ENCODE assay signal across 8 mouse cellular contexts in the genomic region with DNA sequence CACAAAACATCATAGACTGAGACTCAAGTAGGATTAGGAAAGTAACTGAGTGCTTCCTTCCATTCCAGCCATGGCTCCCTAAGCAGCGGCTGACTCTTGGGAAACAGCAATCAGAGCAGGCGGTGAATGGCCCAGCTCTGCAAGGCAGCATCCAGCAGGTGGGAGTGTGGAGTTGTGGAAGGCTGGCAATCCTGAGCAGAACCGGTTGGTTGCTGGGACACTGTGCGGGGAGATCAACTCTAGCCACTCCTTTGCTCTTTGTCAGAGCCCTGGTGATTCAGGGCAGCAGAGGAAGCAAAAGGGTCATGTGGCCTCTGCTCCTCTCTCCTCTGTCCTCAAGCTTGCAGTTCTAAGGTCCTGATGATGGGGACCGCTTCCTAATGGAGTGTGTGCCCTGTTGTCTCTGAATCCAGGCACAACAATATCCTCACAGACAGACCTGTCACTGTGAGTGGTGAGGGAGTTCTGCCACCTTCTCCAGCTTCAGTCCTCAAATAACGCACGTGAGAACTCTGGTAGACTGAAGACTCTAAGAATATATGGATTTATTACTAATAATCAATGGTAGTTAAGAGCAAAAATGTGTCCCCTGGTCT. TPM values are rescaled to one million over a fixed set of nuclear protein-coding genes. Genes with fewer than 3 reads are reported as not detected.
DNase-seq lines count a peak whose midpoint lies in the region; ATAC-seq and TF ChIP-seq lines count a peak whose summit lies in the region.

No protein-coding gene starts in this region.

- no peaks in the 10 kb centered on the region for H3K9me3 ChIP-seq in CH12.LX (replicated peaks; ENCODE audit: low read length)
- H3K9me3 ChIP-seq in forebrain, embryonic 12.5 days: no peaks in the 10 kb centered on the region
- no peaks in the 10 kb centered on the region for H3K9me3 ChIP-seq in heart, postnatal 0 days (replicated peaks; ENCODE audit: control insufficient read depth, low read length)
- H3K9me3 ChIP-seq in liver, embryonic 16.5 days (replicated peaks; ENCODE audit: control insufficient read depth, low read length): no peaks in the 10 kb centered on the region

- no peak for TF ChIP-seq POLR2A in CH12.LX (IDR thresholded peaks at IDR 0.05; ENCODE audit: low read depth, low read length)
- no peak for TF ChIP-seq POLR2A in olfactory bulb, adult 2 months (IDR thresholded peaks at IDR 0.05; ENCODE audit: insufficient read depth, low read depth, low read length)

- TF ChIP-seq CTCF in CH12.LX (conservative IDR thresholded peaks at IDR 0.05 in 1 of 2, IDR thresholded peaks at IDR 0.05 in 1 of 2; ENCODE audit: low read depth in 2 of 2, low read length in 2 of 2): peak in 1 of 2 experiments; percentile 56; a peak in 2 of 4 replicates
- peak; percentile 97 for TF ChIP-seq CTCF in heart, postnatal 0 days (IDR thresholded peaks at IDR 0.05; ENCODE audit: low read depth)
- TF ChIP-seq CTCF in olfactory bulb, adult 2 months (IDR thresholded peaks at IDR 0.05; ENCODE audit: insufficient read depth, low read depth, low read length): peak; percentile 66

- H3K4me3 ChIP-seq in CH12.LX (replicated peaks in 1 of 3; ENCODE audit: low read depth in 2 of 3, low read length in 2 of 3, poor library complexity in 1 of 3): no peak overlapping the region
- H3K4me3 ChIP-seq in forebrain, embryonic 12.5 days (replicated peaks): no peak overlapping the region
- no peak overlapping the region for H3K4me3 ChIP-seq in heart, postnatal 0 days (ENCODE audit: low read depth, low read length)
- H3K4me3 ChIP-seq in liver, embryonic 16.5 days (ENCODE audit: low read depth, low read length): no peak overlapping the region
- no peak overlapping the region for H3K4me3 ChIP-seq in olfactory bulb, adult 2 months (ENCODE audit: insufficient read depth, low read depth, low read length)

- TF ChIP-seq RAD21 in CH12.LX (IDR thresholded peaks at IDR 0.05; ENCODE audit: low read depth, low read length): peak; percentile 48

- H3K79me2 ChIP-seq in CH12.LX (replicated peaks; ENCODE audit: control insufficient read depth, extremely low read depth, insufficient read depth, poor library complexity, severe bottlenecking): no peaks in the 10 kb centered on the region

- H3K4me2 ChIP-seq in CH12.LX (ENCODE audit: insufficient read depth, low read depth, poor library complexity, severe bottlenecking): no peak overlapping the region
- no peak overlapping the region for H3K4me2 ChIP-seq in forebrain, embryonic 12.5 days
- H3K4me2 ChIP-seq in heart, postnatal 0 days (ENCODE audit: low read depth, low read length): no peak overlapping the region
- no peak overlapping the region for H3K4me2 ChIP-seq in liver, embryonic 16.5 days (ENCODE audit: low read depth, low read length)

- dilution Hi-C loops in CH12.LX (cut with MboI; ENCODE audit: extremely low pct_ligation_motif_present, extremely low pct_unique_long_range_greater_than_20kb, low sequenced_read_pairs): no loop called here

- in situ Hi-C loops in CH12.LX (cut with MboI; ENCODE audit: low pct_ligation_motif_present, low pct_unique_long_range_greater_than_20kb, low sequenced_read_pairs): no loop called here

- H3K27ac ChIP-seq in CH12.LX (ENCODE audit: insufficient read depth, low read depth): no peak overlapping the region
- H3K27ac ChIP-seq in forebrain, embryonic 12.5 days: no peak overlapping the region
- no peak overlapping the region for H3K27ac ChIP-seq in heart, postnatal 0 days (ENCODE audit: low read depth)
- no peak overlapping the region for H3K27ac ChIP-seq in liver, embryonic 16.5 days (ENCODE audit: low read length)
- 0 out of 2 replicates have a peak overlapping the region, but pooled peaks have one; percentile 32 for H3K27ac ChIP-seq in olfactory bulb, adult 2 months (ENCODE audit: insufficient read depth, low read depth, low read length)

- H3K9ac ChIP-seq in CH12.LX (ENCODE audit: insufficient read depth, low read depth): no peak overlapping the region
- no peak overlapping the region for H3K9ac ChIP-seq in forebrain, embryonic 12.5 days
- H3K9ac ChIP-seq in heart, postnatal 0 days (replicated peaks; ENCODE audit: low read depth, low read length): no peak overlapping the region
- no peak overlapping the region for H3K9ac ChIP-seq in liver, embryonic 16.5 days (ENCODE audit: low read depth, low read length)

- no peaks in the 10 kb centered on the region for H3K27me3 ChIP-seq in CH12.LX (replicated peaks)
- no peaks in the 10 kb centered on the region for H3K27me3 ChIP-seq in forebrain, embryonic 12.5 days
- H3K27me3 ChIP-seq in heart, postnatal 0 days (ENCODE audit: control insufficient read depth, insufficient read depth, low read length): no peaks in the 10 kb centered on the region
- no peaks in the 10 kb centered on the region for H3K27me3 ChIP-seq in liver, embryonic 16.5 days (ENCODE audit: control insufficient read depth, insufficient read depth, low read depth, low read length)

- H3K36me3 ChIP-seq in CH12.LX (replicated peaks in 1 of 2; ENCODE audit: control insufficient read depth in 1 of 2, insufficient read depth in 1 of 2, low read length in 1 of 2): no peaks in the 10 kb centered on the region
- no peaks in the 10 kb centered on the region for H3K36me3 ChIP-seq in forebrain, embryonic 12.5 days (replicated peaks)
- no peaks in the 10 kb centered on the region for H3K36me3 ChIP-seq in heart, postnatal 0 days (replicated peaks; ENCODE audit: control insufficient read depth, insufficient read depth, low read length)
- no peaks in the 10 kb centered on the region for H3K36me3 ChIP-seq in liver, embryonic 16.5 days (ENCODE audit: control insufficient read depth, insufficient read depth)

- no peak for TF ChIP-seq EP300 in CH12.LX (IDR thresholded peaks at IDR 0.05; ENCODE audit: low read length)
- no peak for TF ChIP-seq EP300 in heart, postnatal 0 days (IDR thresholded peaks at IDR 0.05; ENCODE audit: low read depth)

- DNase-seq in CH12.LX (ENCODE audit: extremely low read depth): no peak
- DNase-seq in brain, embryonic 18.5 days (ENCODE audit: low read depth, low spot score): peak; percentile 47
- DNase-seq in heart, postnatal 0 days (ENCODE audit: low spot score): peak; percentile 86
- DNase-seq in kidney, postnatal 14 days: peak; percentile 84
- peak; percentile 69 to 81 for DNase-seq in urinary bladder, postnatal 36 days (ENCODE audit: low spot score in 2 of 2)

- 15% methylated on average over 7 of the region's 7 CpGs for WGBS in forebrain, embryonic 12.5 days
- WGBS in heart, postnatal 0 days: 22% methylated on average over 7 of the region's 7 CpGs
- WGBS in liver, embryonic 16.5 days (ENCODE audit: insufficient replicate concordance): 35% methylated on average over 7 of the region's 7 CpGs
- WGBS in olfactory bulb, adult 2 months: 29% methylated on average over 7 of the region's 7 CpGs

- ATAC-seq in forebrain, embryonic 12.5 days (ENCODE audit: low FRiP score): peak; percentile 90
- ATAC-seq in heart, postnatal 0 days (ENCODE audit: insufficient read depth, low read depth): peak; percentile 95
- ATAC-seq in liver, embryonic 16.5 days (ENCODE audit: low read depth): peak; percentile 39; the same call in 1 of the 2 replicates

- H3K4me1 ChIP-seq in CH12.LX (ENCODE audit: control insufficient read depth in 1 of 2, insufficient read depth in 2 of 2): 0 out of 4 replicates have a peak, but pooled peaks cover 0 to 5% of the 10 kb centered on the region in 2 experiments
- peaks cover 6% of the 10 kb centered on the region; the same call in 1 of the 2 replicates for H3K4me1 ChIP-seq in forebrain, embryonic 12.5 days
- H3K4me1 ChIP-seq in heart, postnatal 0 days (ENCODE audit: control insufficient read depth, insufficient read depth): no peaks in the 10 kb centered on the region
- no peaks in the 10 kb centered on the region for H3K4me1 ChIP-seq in liver, embryonic 16.5 days (ENCODE audit: control insufficient read depth, low read depth, low read length)
- peaks cover 3% of the 10 kb centered on the region for H3K4me1 ChIP-seq in olfactory bulb, adult 2 months (ENCODE audit: control insufficient read depth, insufficient read depth, low read length)

TF ChIP-seq in CH12.LX, 34 proteins besides CTCF, POLR2A, EP300 and RAD21:
- TF ChIP-seq PAX5 (IDR thresholded peaks at IDR 0.05; ENCODE audit: low read length) (no peak), SMC3 (IDR thresholded peaks at IDR 0.05; ENCODE audit: low read depth, low read length) (peak; percentile 38)

RNA-seq across cellular contexts. Expression of a gene that starts 11.7 kb away (rescaled TPM):
- total RNA-seq in CH12.LX (2012; rRNA removed) (not detected in 2 replicates), CH12.LX (2014; rRNA removed) (not detected in 2 replicates)
- not detected in 2 replicates for polyA plus RNA-seq in CH12.LX (2012; ENCODE audit: insufficient read length, low read depth)
- polyA plus RNA-seq in forebrain, embryonic 12.5 days (2016; fragmentation: Nextera tagmentation; extraction: Ambion mirVana): not detected in 2 replicates
- not detected in 2 replicates for total RNA-seq in heart, postnatal 0 days (2014; rRNA removed; ENCODE audit: low replicate concordance)
- polyA plus RNA-seq in heart, postnatal 0 days (2015; fragmentation: Nextera tagmentation; extraction: Ambion mirVana): not detected in 2 replicates
- not detected in 2 replicates for polyA plus RNA-seq in liver, embryonic 16.5 days (2015; fragmentation: Nextera tagmentation; extraction: Ambion mirVana)
- polyA plus RNA-seq in olfactory bulb, adult 2 months (2012; ENCODE audit: insufficient read depth, insufficient read length, low replicate concordance, missing spikeins): not detected in 2 replicates

RNA-seq across cellular contexts. Expression of a gene that starts 25.4 kb away (rescaled TPM):
- total RNA-seq in CH12.LX (2012; rRNA removed) (0.17 and 0.21 TPM in 2 replicates), CH12.LX (2014; rRNA removed) (0.28 and 0.43 TPM in 2 replicates)
- polyA plus RNA-seq in CH12.LX (2012; ENCODE audit: insufficient read length, low read depth): 0.70 and 0.78 TPM in 2 replicates
- polyA plus RNA-seq in forebrain, embryonic 12.5 days (2016; fragmentation: Nextera tagmentation; extraction: Ambion mirVana): 53.1 and 65.8 TPM in 2 replicates
- 8.9 and 15.0 TPM in 2 replicates for total RNA-seq in heart, postnatal 0 days (2014; rRNA removed; ENCODE audit: low replicate concordance)
- polyA plus RNA-seq in heart, postnatal 0 days (2015; fragmentation: Nextera tagmentation; extraction: Ambion mirVana): 12.6 and 13.5 TPM in 2 replicates
- 2.1 and 3.3 TPM in 2 replicates for polyA plus RNA-seq in liver, embryonic 16.5 days (2015; fragmentation: Nextera tagmentation; extraction: Ambion mirVana)
- polyA plus RNA-seq in olfactory bulb, adult 2 months (2012; ENCODE audit: insufficient read depth, insufficient read length, low replicate concordance, missing spikeins): not detected in 2 replicates

Comparison
In these comparisons a context has a peak if more than half of its experiments do, and no peak if none do; other contexts are left out.
1. ATAC-seq: peak in every context shown above with its lines; median percentile 95 in heart, postnatal 0 days; 90 in forebrain, embryonic 12.5 days; 39 in liver, embryonic 16.5 days.